Mouse (Mus musculus) CH12.LX (cell line): ENCODE data around the gene Hsd17b13.

Source experiments
- EP300 ChIP-seq: IDR thresholded peaks from 2 replicates; pipeline ENCODE4 v1.6.1; 2011; ENCODE audit warnings: low read length, improper control_type of control experiment
- MYC ChIP-seq: IDR thresholded peaks from 2 replicates; pipeline ENCODE4 v1.6.1; 2011; ENCODE audit warnings: low read depth, mild to moderate bottlenecking, improper control_type of control experiment, low read length
- TCF12 ChIP-seq: IDR thresholded peaks from 2 replicates; pipeline ENCODE4 v1.6.1; 2014; ENCODE audit warnings: low read depth, mild to moderate bottlenecking, inconsistent platforms, low read length, improper control_type of control experiment
- USF1 ChIP-seq: IDR thresholded peaks from 2 replicates; pipeline ENCODE4 v1.6.1; 2014; ENCODE audit warnings: low read depth, mild to moderate bottlenecking, inconsistent platforms, low read length, improper control_type of control experiment
- ZC3H11A ChIP-seq: IDR thresholded peaks from 2 replicates; pipeline ENCODE4 v1.6.1; 2012; ENCODE audit warnings: low read depth, mild to moderate bottlenecking, inconsistent platforms, low read length, improper control_type of control experiment

DNA sequence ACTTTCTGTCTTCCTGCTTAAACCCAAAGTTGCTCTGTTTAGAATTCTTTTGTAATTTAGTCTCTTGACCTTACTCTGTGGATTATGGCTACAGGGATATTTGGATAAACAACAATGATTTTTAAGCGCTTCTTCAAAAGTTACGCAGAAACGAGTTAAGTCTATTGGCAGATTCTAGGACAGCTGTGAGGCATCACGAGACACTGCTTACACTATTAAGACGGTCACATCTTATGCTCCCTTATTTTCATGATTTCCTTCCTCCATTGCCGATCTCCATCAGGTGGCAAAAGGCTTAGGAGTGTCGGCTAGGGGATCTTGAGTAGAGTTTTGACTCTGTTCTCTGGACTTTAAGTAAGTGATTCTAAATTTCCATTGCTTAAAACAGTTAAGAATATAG, 33.1 kb upstream of the Hsd17b13 start:
- TF ChIP-seq USF1, result no peak
- no peak for TF ChIP-seq ZC3H11A
- no peak for TF ChIP-seq EP300
- no peak for TF ChIP-seq MYC
- TF ChIP-seq TCF12, result no peak
